Mouse (Mus musculus): ENCODE measurements around the gene Syf2.

Gene Syf2

DNA sequence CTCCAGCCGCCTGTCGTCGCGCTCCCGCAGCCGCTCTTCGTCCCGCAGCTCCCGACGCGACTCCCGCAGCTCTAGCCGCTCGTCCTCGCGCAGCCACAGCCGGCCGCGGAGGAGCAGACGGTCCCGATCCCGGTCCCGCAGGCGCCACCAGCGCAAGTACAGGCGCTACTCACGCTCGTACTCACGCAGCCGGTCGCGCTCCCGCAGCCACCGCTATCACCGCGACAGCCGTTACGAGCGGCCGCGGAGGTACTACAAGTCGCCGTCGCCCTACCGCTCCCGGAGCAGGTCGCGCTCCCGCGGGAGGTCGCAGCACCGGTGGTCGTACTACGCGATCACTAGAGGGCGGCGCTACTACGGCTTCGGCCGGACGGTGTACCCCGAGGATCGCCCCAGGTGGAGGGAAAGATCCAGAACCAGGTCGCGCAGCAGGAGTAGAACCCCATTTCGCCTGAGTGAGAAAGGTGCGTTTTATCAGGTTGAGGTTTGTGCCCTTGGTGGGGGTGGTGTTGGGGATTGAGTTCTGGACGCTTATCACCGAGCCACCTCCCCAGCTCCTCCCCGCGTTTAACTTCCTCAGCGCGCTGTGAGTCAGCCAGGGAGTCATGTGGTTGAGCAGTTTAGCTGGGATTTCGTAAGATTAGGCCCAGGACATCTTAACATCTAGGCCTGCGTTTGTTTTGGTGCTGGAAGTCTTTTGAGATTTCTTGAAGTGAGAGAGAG, 6.5 kb upstream of the Syf2 start:
- DNase-seq, result peak; percentile 83

GRCm38 (mm10) chr4:134925206-134925605, 5.5 kb upstream of the Syf2 start:
- DNase-seq, result no peak

DNA sequence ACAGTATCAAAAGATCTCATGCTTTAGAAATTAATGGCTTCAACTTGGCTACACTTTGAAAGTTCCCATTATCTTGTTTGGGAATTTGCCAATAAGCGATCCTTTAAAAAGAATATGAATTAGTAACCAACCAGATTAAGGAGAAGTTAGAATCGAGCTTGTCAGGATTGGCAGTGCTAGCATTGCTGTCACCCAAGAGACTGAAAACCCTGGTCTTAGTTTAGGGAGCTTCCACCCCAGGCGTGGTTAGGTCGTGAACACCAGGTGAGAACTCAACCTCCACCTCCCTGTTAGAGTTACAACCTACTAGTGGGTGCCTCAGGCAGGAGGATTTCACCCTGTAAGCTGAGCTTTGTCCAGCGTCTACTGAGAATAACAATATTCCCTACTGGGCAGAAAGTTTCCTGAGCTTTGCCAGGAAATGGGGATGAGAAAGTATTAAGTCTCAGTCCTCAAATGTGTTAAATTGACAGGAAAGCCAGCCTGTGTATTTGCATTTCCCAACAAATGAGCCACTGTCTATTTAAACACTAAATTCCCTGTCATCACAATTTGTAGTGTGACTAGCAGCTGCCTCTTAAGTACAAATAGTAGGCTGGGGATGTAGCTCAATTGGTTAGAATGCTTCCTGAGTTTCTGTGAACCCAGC, 2.8 kb upstream of the Syf2 start:
- no peak for DNase-seq

- DNase-seq, result no peak
These were observed 2.2 kb upstream of the Syf2 start for GRCm38 (mm10) chr4:134928464-134928836.

- DNase-seq, result no peak
These were observed 1.2 kb upstream of the Syf2 start for GRCm38 (mm10) chr4:134929536-134929935.

- DNase-seq, result no peak
These were observed 508 bp upstream of the Syf2 start for GRCm38 (mm10) chr4:134930190-134930589.

- DNase-seq, result peak; percentile 62
These were observed 6.8 kb downstream of the Syf2 start for GRCm38 (mm10) chr4:134937240-134938176.

GRCm38 (mm10) chr4:134939900-134940299, 9.2 kb downstream of the Syf2 start:
- DNase-seq, result no peak

DNA sequence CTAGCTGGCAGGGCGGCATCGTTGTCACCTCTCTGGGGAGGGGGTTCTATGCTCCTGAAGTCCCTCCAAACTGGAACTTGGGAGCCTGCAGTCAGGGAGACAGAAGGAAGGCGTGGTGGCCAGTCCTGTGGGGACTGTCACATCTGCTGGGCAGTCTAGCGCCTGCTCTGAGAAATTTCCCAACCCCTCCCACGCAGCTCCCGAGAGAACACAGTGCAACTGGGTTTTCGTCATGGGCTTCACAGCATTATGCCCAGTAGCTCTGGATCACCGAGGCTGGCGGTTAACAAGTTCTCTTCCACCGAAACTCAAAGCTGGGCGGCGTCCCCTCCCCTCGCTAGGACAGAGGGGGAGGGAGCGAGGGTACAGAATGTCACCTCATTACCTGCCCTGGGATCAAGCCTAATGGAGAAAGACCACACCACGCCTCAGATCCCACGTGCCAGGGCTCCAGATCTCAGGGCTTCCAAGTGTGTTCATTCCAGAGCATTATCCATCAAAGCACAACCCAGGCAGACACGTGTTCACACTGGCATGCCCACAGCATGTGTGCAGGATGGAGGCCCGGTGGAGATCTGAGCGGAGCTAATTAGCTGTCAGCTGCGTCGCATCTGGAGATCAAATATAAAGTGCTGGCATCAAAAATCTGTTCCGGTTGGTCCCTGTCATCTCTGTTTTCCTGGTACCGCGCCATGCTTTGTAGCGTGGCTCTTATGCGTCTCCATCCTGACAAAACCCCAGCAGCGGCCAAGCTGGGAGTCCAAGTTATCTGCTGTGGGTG, 13.2 kb downstream of the Syf2 start:
- peak; percentile 59 for DNase-seq

- peak; percentile 80 for DNase-seq
These were observed 15.5 kb downstream of the Syf2 start for GRCm38 (mm10) chr4:134946024-134946744.

GRCm38 (mm10) chr4:134950518-134951091, 19.9 kb downstream of the Syf2 start:
- peak; percentile 58 for DNase-seq

DNA sequence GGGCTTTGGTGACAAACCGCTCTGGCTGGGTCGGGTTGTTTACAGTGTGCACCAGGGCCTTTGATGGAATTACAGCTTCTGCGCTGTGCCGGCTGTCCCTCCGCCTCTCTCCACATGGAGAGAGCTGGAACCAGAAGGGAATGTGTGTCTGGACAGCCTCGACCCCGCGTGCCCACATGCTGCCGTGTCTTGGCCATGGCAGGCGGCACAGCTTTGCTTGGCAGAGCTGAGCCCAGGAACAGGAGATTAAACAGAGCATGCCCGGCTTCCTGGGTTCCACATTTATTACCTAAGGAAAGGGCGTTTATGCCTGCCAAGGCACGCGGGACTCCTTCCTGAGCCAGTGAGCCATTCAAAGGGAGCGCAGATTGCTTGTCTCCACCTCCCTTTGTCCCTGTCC, 23.8 kb downstream of the Syf2 start:
- peak; percentile 25 for DNase-seq

GRCm38 (mm10) chr4:134955196-134955595, 24.5 kb downstream of the Syf2 start:
- DNase-seq, result no peak

DNA sequence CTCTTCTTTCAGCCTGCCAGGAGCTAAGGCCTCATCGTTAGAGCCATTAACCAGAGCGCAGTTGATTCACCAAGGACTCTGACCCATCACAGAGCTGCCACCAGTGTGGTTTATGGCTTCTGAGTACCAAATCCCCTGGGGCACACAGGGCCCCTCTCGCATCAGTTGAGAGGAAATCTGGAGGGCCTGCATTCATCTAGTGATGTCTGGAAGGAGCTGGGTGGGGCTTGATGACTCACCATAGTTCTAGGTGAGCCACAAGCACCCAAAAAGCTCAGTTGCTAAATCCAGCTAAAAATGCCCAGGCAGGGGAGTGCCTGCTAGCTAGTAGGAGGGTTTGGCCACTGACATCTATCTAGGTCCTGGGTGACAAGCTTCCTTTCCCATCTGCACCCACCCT, 25.1 kb downstream of the Syf2 start:
- DNase-seq, result no peak

- DNase-seq, result peak; percentile 86
These were observed 25.6 kb downstream of the Syf2 start for GRCm38 (mm10) chr4:134956328-134956727.

DNA sequence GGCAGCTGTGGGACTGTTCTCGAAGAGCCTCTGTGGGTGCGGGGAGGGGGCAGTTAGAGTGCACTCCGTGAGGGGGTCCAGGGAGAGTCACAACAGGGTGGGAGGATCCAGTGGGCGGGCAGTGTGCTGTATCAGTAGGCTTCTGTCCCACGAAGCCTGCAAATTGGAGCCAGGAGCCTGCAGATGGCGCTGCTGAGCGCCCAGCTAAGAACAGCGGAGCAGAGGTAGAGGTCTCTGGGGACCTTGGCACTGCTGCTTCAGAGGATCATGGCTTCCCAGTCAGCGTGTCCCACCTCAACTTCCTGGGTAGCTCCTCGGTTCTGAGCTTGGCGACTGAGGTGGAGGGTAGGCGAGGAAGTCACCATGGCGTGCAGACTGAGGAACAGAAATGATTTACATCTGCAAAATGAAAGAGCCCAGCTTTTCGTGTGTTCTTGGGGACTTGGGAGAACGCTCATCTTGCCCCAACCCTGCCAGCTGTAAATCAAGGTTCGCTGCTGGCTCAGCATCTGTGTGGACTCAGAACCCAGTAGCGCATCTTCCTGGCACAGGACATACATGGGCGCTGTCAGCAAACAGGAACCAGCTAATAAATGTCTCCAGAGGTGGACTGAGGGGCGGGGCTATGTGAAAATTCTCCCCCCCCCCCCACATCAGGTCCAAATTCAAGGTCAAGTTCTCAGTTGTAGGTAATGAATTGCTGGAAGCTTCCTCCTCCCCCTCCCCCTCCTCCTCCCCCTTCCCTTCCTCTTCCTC, 32.5 kb downstream of the Syf2 start:
- DNase-seq, result peak; percentile 35

DNA sequence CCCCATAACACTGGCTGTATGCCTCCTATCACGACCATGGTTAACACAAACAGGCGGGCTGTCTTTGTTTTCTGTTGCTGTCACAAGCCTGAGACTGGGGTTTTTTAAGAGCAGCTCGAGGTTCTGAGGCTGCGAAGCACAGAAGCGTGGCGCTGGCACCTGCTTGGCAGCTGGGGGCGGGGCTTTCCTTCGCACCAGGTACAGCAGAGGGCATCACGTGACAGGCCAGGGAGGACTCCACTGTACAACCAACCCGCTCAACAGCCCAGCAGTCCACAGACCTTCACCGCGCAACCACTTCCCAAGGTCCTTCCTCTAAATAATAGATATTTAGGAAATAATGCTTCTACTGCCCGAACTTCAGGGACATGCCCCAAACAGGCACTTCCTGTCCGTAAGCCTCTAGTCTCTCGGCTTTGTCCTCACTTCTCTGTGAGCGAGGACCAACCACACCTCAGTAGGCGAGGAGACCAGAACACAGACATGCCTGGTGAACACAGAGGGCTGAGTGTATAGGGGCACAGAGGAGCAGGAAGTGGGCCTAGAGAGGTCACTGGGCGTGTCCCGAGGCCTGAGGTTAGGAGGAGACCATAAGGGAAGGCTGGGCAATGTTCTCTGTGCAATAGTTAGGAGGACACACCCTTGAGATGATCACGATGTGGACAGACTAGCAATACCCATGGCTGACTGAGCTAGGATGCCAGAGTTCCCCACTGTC, 37.3 kb downstream of the Syf2 start:
- no peak for DNase-seq

- no peak for DNase-seq
These were observed 37.9 kb downstream of the Syf2 start for GRCm38 (mm10) chr4:134968605-134968976.

- no peak for DNase-seq
These were observed 44.7 kb downstream of the Syf2 start for GRCm38 (mm10) chr4:134975261-134975928.

- no peak for DNase-seq
These were observed 45.2 kb downstream of the Syf2 start for GRCm38 (mm10) chr4:134975929-134976308.
